ENCODE assay signal across 8 mouse cellular contexts in genomic region chr5:140607001-140607835, GRCm38 (mm10). TPM values are rescaled to one million over a fixed set of nuclear protein-coding genes. Genes with fewer than 3 reads are reported as not detected.
A peak's percentile ranks its signal among the peaks of the same experiment; 100 is the strongest.
DNase-seq lines count a peak whose midpoint lies in the region; ATAC-seq and TF ChIP-seq lines count a peak whose summit lies in the region.

TSS of gene Lfng (plus strand) at chr5:140607320.

- H3K9ac ChIP-seq in embryonic facial prominence, embryonic 15.5 days: peak within 1 kb of the TSS; percentile 64
- H3K9ac ChIP-seq in kidney, embryonic 15.5 days: peak within 1 kb of the TSS; percentile 65
- peak within 1 kb of the TSS; percentile 80 for H3K9ac ChIP-seq in liver, embryonic 11.5 days (ENCODE audit: low read depth, low read length)

- peak within 1 kb of the TSS; percentile 9 for H3ac ChIP-seq in myocyte (ENCODE audit: control insufficient read depth, insufficient read length)

- no peaks in the 10 kb centered on the region for H3K9me3 ChIP-seq in embryonic facial prominence, embryonic 15.5 days (replicated peaks)
- no peaks in the 10 kb centered on the region; the same call in 1 of the 2 replicates for H3K9me3 ChIP-seq in heart, embryonic 10.5 days
- H3K9me3 ChIP-seq in kidney, embryonic 15.5 days (replicated peaks): no peaks in the 10 kb centered on the region
- H3K9me3 ChIP-seq in liver, embryonic 11.5 days (ENCODE audit: control insufficient read depth, low read length): no peaks in the 10 kb centered on the region

- peak within 1 kb of the TSS; percentile 93 for H3K27ac ChIP-seq in embryonic facial prominence, embryonic 15.5 days (replicated peaks)
- H3K27ac ChIP-seq in heart, embryonic 10.5 days: peak within 1 kb of the TSS; percentile 74
- H3K27ac ChIP-seq in kidney, embryonic 15.5 days: peak within 1 kb of the TSS; percentile 95
- H3K27ac ChIP-seq in liver, embryonic 11.5 days (ENCODE audit: low read depth, low read length): peak within 1 kb of the TSS; percentile 58

- peaks cover 2% of the 10 kb centered on the region; the same call in 1 of the 2 replicates for H3K36me3 ChIP-seq in embryonic facial prominence, embryonic 15.5 days
- H3K36me3 ChIP-seq in heart, embryonic 10.5 days: peaks cover 5% of the 10 kb centered on the region; the same call in 1 of the 2 replicates
- H3K36me3 ChIP-seq in kidney, embryonic 15.5 days: peaks cover 2% of the 10 kb centered on the region
- H3K36me3 ChIP-seq in liver, embryonic 11.5 days (ENCODE audit: control insufficient read depth, insufficient read depth, low read length): no peaks in the 10 kb centered on the region
- H3K36me3 ChIP-seq in myocyte (ENCODE audit: control insufficient read depth, insufficient read depth): no peaks in the 10 kb centered on the region
- peaks cover 2% of the 10 kb centered on the region; the same call in 1 of the 2 replicates for H3K36me3 ChIP-seq in splenic B cell, adult 2 months (ENCODE audit: control insufficient read depth, insufficient read depth, low read length, poor library complexity, severe bottlenecking)

- ATAC-seq in embryonic facial prominence, embryonic 15.5 days (ENCODE audit: insufficient number of reproducible peaks, low FRiP score, low TSS enrichment, low read depth): peak; percentile 65
- ATAC-seq in kidney, embryonic 15.5 days (replicated peaks; ENCODE audit: low FRiP score): peak; percentile 72
- ATAC-seq in liver, embryonic 11.5 days (replicated peaks; ENCODE audit: low FRiP score): peak; percentile 89

- 0% methylated on average over 91 of the region's 91 CpGs for WGBS in embryonic facial prominence, embryonic 15.5 days
- WGBS in heart, embryonic 10.5 days: under 1% methylated on average over 90 of the region's 91 CpGs
- under 1% methylated on average over 91 of the region's 91 CpGs for WGBS in kidney, embryonic 15.5 days
- WGBS in liver, embryonic 11.5 days: under 1% methylated on average over 91 of the region's 91 CpGs

- peaks cover 19% of the 10 kb centered on the region; the same call in 1 of the 2 replicates for H3K27me3 ChIP-seq in embryonic facial prominence, embryonic 15.5 days
- H3K27me3 ChIP-seq in heart, embryonic 10.5 days (ENCODE audit: insufficient read depth, poor library complexity, severe bottlenecking): peaks cover 90% of the 10 kb centered on the region
- H3K27me3 ChIP-seq in kidney, embryonic 15.5 days: peaks cover 7% of the 10 kb centered on the region; the same call in 1 of the 2 replicates
- peaks cover 74% of the 10 kb centered on the region for H3K27me3 ChIP-seq in liver, embryonic 11.5 days (replicated peaks; ENCODE audit: control insufficient read depth, insufficient read depth, low read length)
- no peaks in the 10 kb centered on the region for H3K27me3 ChIP-seq in myocyte (ENCODE audit: control insufficient read depth, insufficient read depth, insufficient read length)
- no peaks in the 10 kb centered on the region for H3K27me3 ChIP-seq in splenic B cell, adult 2 months (ENCODE audit: control insufficient read depth, insufficient read depth, low read length, poor library complexity, severe bottlenecking)

- peaks cover 85% of the 10 kb centered on the region for H3K4me1 ChIP-seq in embryonic facial prominence, embryonic 15.5 days
- H3K4me1 ChIP-seq in heart, embryonic 10.5 days: peaks cover 65% of the 10 kb centered on the region
- peaks cover 90% of the 10 kb centered on the region for H3K4me1 ChIP-seq in kidney, embryonic 15.5 days
- H3K4me1 ChIP-seq in liver, embryonic 11.5 days (replicated peaks; ENCODE audit: control insufficient read depth, insufficient read depth, low read length): peaks cover 45% of the 10 kb centered on the region

- H3K79me2 ChIP-seq in myocyte (ENCODE audit: control insufficient read depth, insufficient read depth): peaks cover 8% of the 10 kb centered on the region

- H3K4me3 ChIP-seq in embryonic facial prominence, embryonic 15.5 days (replicated peaks): peak within 1 kb of the TSS; percentile 63
- peak within 1 kb of the TSS; percentile 64 for H3K4me3 ChIP-seq in heart, embryonic 10.5 days
- H3K4me3 ChIP-seq in kidney, embryonic 15.5 days (replicated peaks): peak within 1 kb of the TSS; percentile 66
- H3K4me3 ChIP-seq in liver, embryonic 11.5 days (ENCODE audit: low read depth, low read length): peak within 1 kb of the TSS; percentile 74
- peak within 1 kb of the TSS; percentile 43 for H3K4me3 ChIP-seq in myocyte

- TF ChIP-seq POLR2A in myocyte (IDR thresholded peaks at IDR 0.05; ENCODE audit: insufficient read length, low read depth): peak; percentile 90

- peak within 1 kb of the TSS; percentile 90 for H3K4me2 ChIP-seq in embryonic facial prominence, embryonic 15.5 days (replicated peaks)
- H3K4me2 ChIP-seq in kidney, embryonic 15.5 days: peak within 1 kb of the TSS; percentile 92
- peak within 1 kb of the TSS; percentile 92 for H3K4me2 ChIP-seq in liver, embryonic 11.5 days
- peak within 1 kb of the TSS; percentile 95 for H3K4me2 ChIP-seq in myocyte (ENCODE audit: low read depth)

- DNase-seq in 416B (ENCODE audit: low read depth): peak; percentile 88
- DNase-seq in adrenal gland, postnatal 4 days (ENCODE audit: low spot score in 2 of 2): peak; percentile 66 to 76
- peak; percentile 93 for DNase-seq in heart, embryonic 10.5 days (ENCODE audit: low spot score)
- peak; percentile 84 for DNase-seq in liver, embryonic 11.5 days (ENCODE audit: low spot score)
- peak; percentile 79 for DNase-seq in splenic B cell, adult 2 months (ENCODE audit: low read depth, low spot score)

TF ChIP-seq in myocyte, 11 proteins besides CTCF, POLR2A, EP300 and RAD21:
- TF ChIP-seq POLR2AphosphoS2 (IDR thresholded peaks at IDR 0.05; ENCODE audit: insufficient read length, low read depth): peak; percentile 91
- no peak for TF ChIP-seq REST (IDR thresholded peaks at IDR 0.05; ENCODE audit: insufficient read depth, insufficient read length)
- no peak for TF ChIP-seq TCF3 (IDR thresholded peaks at IDR 0.05; ENCODE audit: insufficient read length, low read depth)
- peak in 2 of 3 experiments; percentile 44 to 60 for TF ChIP-seq MYOG (IDR thresholded peaks at IDR 0.05; ENCODE audit: control insufficient read depth in 1 of 3, insufficient read depth in 1 of 3, insufficient read length in 2 of 3, low read depth in 2 of 3)
- no peak for TF ChIP-seq E2F4 (IDR thresholded peaks at IDR 0.05; ENCODE audit: insufficient read depth)
- TF ChIP-seq CEBPB (IDR thresholded peaks at IDR 0.05; ENCODE audit: insufficient read depth, poor library complexity, severe bottlenecking): no peak
- no peak for TF ChIP-seq SRF (IDR thresholded peaks at IDR 0.05; ENCODE audit: control insufficient read depth, insufficient read length, low read depth)
- TF ChIP-seq USF1 (IDR thresholded peaks at IDR 0.05; ENCODE audit: low read depth): peak; percentile 36
- TF ChIP-seq MAX (IDR thresholded peaks at IDR 0.05; ENCODE audit: low read depth): no peak
- TF ChIP-seq MYOD1 (IDR thresholded peaks at IDR 0.05; ENCODE audit: control insufficient read depth in 1 of 3, insufficient read length in 2 of 3, low read depth in 2 of 3): peak in 1 of 3 experiments; percentile 63
- no peak for TF ChIP-seq TCF12 (IDR thresholded peaks at IDR 0.05; ENCODE audit: insufficient read depth, poor library complexity, severe bottlenecking)

RNA-seq across cellular contexts. Expression of gene Lfng, which starts in this region (rescaled TPM):
- 10 to 100 TPM; 23.5 to 24.4 TPM for total RNA-seq in adrenal gland, postnatal 4 days (2021)
- 31.8 and 36.0 TPM in 2 replicates for polyA plus RNA-seq in embryonic facial prominence, embryonic 15.5 days (2015; fragmentation: Nextera tagmentation; extraction: Ambion mirVana)
- polyA plus RNA-seq in heart, embryonic 10.5 days (2016; fragmentation: Nextera tagmentation; extraction: Ambion mirVana): 3.8 and 4.7 TPM in 2 replicates
- polyA plus RNA-seq in kidney, embryonic 15.5 days (2015; fragmentation: Nextera tagmentation; extraction: Ambion mirVana): 32.3 and 34.5 TPM in 2 replicates
- 10.6 and 11.0 TPM in 2 replicates for polyA plus RNA-seq in liver, embryonic 11.5 days (2014; fragmentation: Nextera tagmentation; extraction: Ambion mirVana)
- 3.1 TPM for polyA plus RNA-seq in myocyte (2012; fragmentation: generic; extraction: Trizol)

Comparison
In these comparisons a context has a peak if more than half of its experiments do, and no peak if none do; other contexts are left out.
1. Peak in every context shown above with its lines: DNase-seq, ATAC-seq, H3K4me3 ChIP-seq and H3K27ac ChIP-seq.